Mouse (Mus musculus) cerebellum, postnatal 4 days (tissue): Measurements from ENCODE around the gene Fam3b.

ENCODE experiments used
- DNase-seq, 2 experiments: peaks; one replicate each; pipeline ENCODE4 v3.0.0; 2022; ENCODE audit warnings: low spot score in 2 of 2, mixed read lengths in 1 of 2

Gene Fam3b

GRCm38 (mm10) chr16:97492369-97492768 is 22.2 kb downstream of the Fam3b start:
- DNase-seq: no peak

- no peak for DNase-seq
These were observed 36.0 kb downstream of the Fam3b start for GRCm38 (mm10) chr16:97478655-97479054.

- no peak for DNase-seq
These were observed 38.1 kb downstream of the Fam3b start for GRCm38 (mm10) chr16:97476524-97476923.

DNA sequence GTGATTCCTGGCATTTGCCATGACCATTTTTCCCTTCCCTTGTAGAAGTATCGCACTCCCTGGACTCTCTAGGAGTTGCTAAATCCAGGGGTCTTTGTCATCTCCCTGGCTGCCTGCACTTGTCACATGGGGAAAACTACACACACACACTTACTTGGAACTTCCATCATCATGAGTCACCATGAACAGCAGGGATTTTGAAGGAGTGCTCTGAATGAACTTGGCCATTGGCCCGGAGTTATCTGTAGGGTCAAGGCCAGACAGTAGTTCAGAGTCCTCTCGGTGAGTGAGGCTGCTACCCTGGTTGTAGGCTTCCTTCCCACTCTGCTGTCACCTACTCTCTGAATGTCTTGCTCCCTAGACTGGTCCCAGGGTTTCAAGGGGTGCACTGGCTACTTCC is 39.0 kb downstream of the Fam3b start:
- DNase-seq: no peak

DNA sequence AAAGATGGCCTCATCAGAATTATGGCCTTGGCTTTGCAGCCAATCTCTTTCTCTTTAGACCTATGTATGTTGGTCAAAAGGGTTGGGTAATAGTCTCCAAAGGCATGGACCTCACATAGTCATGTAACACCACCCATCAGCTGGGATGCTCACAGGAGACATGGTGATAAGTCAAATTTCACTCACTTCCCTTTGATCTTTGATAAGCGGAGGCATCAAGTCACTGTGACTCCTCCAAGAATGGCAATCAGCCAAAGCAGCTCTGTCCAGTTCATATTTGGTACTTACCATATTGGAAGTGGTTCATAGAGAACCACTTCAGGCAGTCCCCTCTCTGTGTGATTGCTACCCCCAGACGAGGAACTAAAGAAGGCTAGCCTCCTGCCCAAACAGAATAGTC is 39.9 kb downstream of the Fam3b start:
- DNase-seq: no peak

DNA sequence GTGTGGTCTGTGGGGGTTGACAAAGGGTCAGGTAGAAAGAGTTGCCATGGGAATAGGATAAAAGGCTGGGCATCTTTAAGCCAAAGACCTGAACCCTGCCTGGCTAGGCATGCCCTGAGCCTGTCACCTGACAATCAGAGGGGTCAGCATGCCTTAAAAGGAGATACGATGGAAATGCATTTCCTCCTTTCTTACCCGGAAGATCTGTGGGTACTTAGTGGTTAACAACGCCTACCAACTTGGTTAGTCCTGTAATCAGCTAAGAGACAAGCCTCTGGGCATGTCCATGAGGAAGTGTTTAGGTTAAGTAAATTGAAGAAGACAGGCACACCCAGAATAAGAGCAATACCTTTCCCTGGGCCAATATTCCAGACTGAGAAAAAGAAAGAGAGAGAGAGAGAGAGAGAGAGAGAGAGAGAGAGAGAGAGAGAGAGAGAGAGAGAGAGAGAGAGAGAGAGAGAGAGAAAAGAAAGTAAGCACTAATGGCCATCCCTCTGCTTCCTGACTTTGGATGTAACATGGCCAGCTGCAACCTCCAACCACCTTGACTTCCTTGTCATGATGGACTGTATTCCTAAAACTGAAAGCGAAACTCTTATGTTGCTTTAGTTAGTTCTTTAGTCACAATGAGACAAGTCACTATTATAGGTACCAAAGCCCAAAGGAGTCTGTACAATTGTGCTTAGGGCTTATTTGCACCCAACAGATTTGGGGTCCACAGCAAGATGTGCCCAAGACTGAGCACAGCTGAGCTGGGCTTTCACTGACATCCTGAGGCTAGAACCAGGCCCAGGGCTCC is 46.4 kb downstream of the Fam3b start:
- no peak for DNase-seq

DNA sequence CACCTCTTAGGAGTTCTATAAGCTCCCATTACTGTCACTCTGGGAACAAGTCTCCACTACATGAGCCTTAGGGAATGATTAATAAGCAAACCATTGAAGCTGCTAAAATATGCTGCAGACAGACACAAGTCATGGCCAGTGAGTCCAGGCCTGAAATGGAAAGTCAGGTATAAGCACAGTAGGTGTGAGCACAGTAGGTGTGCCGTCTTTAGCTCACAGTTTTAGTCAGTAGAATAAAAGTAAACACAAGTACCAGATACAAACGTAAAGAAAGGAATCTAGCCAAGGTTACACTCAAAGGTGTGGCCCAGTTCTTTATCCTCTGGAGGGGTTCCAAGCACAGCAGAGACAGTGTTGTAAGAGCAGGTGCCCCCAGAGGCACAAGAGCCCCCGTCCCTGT is 47.1 kb downstream of the Fam3b start:
- no peak for DNase-seq

DNA sequence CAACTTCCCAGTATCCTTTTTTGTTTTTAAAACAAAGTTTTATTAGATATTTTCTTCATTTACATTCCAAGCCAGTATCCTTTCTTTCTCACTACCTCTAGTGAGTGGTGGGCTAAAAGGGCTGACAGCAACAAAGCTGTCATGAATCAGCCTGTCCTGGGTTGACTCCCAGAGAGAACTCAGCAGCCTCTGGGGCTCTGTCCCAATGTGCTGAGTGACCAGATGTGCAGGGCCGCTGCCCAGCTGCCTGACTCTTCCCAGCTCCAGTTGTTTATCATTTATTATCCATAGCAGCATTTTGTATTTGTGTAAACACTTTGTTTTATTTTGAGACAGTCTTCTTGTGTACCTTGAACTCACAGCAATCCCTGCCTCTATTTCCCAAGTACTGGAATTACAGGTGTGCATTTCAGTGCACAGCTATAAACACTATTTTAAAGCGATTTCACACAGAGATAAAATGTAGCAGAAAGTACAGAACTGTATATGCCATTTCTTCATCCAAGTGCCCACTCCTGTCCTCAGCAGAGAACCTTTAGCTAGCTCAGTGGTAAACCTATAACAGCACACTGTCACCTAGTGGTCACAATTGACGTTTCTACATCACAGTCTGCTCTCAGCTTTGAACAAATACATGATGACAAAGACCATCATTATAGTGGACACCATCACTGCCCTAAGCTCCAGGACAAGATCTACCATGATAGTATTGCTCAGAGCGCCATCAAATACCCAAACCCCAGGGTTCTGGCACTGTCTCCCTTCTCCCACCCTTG is 48.2 kb downstream of the Fam3b start:
- no peak for DNase-seq

DNA sequence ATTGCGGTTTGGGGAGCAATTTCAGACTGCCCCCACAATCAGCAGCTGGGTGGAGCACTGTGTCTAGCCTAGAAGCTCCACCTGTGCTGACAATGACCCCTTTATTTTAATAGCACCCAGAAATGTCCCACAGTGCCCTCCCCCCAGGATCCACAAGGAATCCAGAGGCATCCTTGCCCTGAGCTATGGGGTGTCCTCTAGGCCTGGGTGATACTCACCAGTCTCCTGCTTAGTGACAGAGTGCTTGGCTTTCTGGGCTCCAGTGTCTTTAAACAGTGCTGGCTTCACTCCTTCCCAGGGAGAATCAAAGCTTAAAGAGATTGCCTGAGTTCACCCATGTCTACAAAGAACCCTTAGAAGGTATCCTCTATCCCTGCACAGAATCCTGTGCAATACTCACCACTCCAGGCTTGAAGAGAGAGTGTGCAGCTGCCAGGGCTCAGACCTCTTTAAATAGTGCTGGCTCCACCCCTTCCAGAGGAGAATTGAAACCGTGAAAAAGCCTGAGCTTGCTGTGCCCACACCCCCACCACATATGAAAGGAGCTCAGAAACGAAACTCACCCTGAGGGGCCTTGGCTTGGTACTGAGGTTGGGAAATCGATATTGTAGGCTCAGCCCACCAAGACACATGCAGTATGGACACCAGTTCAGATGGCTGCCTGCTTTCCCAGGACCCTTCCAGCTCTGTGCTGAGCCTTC is 52.0 kb downstream of the Fam3b start, which contains the start of gene Mx1:
Gene Mx1, minus strand, starts transcription at position 427 of the 701 bp plus-strand sequence.
- no peak for DNase-seq

- no peak for DNase-seq
These were observed 53.3 kb downstream of the Fam3b start for GRCm38 (mm10) chr16:97461271-97461670.

GRCm38 (mm10) chr16:97459831-97460230 is 54.8 kb downstream of the Fam3b start:
- no peak for DNase-seq

GRCm38 (mm10) chr16:97447386-97447785 is 67.2 kb downstream of the Fam3b start:
- DNase-seq: no peak

GRCm38 (mm10) chr16:97443670-97444263 is 70.8 kb downstream of the Fam3b start:
- peak in 1 of 2 experiments; percentile 14 for DNase-seq

DNA sequence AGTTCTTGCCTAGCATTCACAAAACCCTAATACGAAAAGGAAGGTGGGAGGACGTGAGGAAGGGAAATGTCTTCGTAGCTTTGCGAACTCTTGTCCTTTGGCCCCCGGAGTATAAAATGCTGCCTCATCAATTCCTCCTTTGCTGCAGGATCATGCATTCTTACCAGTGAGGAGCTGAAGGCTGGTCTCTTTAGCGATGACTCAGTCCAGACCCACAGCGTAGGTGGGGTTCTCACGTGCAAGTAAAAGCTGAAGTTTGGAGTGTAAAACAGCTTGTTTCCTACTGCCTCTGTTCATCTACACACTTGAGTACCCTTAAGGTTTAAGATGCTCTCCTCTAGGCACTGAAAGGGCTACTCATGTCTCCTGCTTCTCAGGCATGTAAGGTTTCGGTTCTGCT is 72.6 kb downstream of the Fam3b start:
- DNase-seq: no peak

GRCm38 (mm10) chr16:97438191-97438590 is 76.4 kb downstream of the Fam3b start:
- DNase-seq: no peak

- peak in 1 of 2 experiments; percentile 14 for DNase-seq
These were observed 77.1 kb downstream of the Fam3b start for GRCm38 (mm10) chr16:97437448-97438056.

- no peak for DNase-seq
These were observed 80.4 kb downstream of the Fam3b start for GRCm38 (mm10) chr16:97434206-97434605.

GRCm38 (mm10) chr16:97431328-97431727 is 83.3 kb downstream of the Fam3b start:
- DNase-seq: no peak

- no peak for DNase-seq
These were observed 84.5 kb downstream of the Fam3b start for GRCm38 (mm10) chr16:97430091-97430490.

GRCm38 (mm10) chr16:97428026-97428425 is 86.6 kb downstream of the Fam3b start:
- no peak for DNase-seq

DNA sequence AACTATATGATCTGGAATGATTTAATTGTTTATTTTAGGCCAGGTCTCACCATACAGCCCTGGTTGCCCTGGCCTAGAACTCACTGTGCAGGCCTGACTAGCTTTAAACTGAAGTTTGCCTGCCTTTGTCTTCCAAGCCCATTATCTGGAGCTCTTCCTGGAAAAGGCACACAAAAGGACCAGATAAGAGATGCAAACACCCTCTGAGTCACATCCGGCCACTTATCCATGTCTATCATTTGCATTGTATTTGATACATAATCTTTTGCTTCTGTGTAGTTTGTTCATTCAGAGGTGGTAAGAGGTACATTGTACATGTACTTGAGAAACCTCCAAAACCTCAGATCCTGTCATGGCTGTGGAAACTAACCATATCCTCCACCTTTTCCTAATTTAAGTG is 91.0 kb downstream of the Fam3b start:
- DNase-seq: no peak
